Mouse (Mus musculus) MEL (cell line): ENCODE results near the gene Amz2.

Experiments
- CTCF ChIP-seq, 3 experiments: IDR thresholded peaks in 2 of 3; conservative IDR thresholded peaks in 1 of 3; 2 replicates each; pipeline ENCODE4 v1.5.1; 2011 to 2012; ENCODE audit warnings: low read length in 3 of 3, low read depth in 2 of 3, mild to moderate bottlenecking in 2 of 3, improper control_type of control experiment in 1 of 3, inconsistent platforms in 1 of 3, mixed read lengths in 1 of 3, moderate library complexity in 1 of 3; ENCODE audit not compliant: control insufficient read depth in 1 of 3, insufficient read depth in 1 of 3, poor library complexity in 1 of 3, severe bottlenecking in 1 of 3
- HCFC1 ChIP-seq: IDR thresholded peaks from 2 replicates; pipeline ENCODE4 v1.6.1; 2012; ENCODE audit warnings: low read depth, mild to moderate bottlenecking, inconsistent platforms, low read length, improper control_type of control experiment, moderate library complexity
- JUND ChIP-seq: IDR thresholded peaks from 2 replicates; pipeline ENCODE4 v1.6.1; 2011; ENCODE audit warnings: low read depth, mild to moderate bottlenecking, improper control_type of control experiment, low read length
- NRF1 ChIP-seq: IDR thresholded peaks from 2 replicates; pipeline ENCODE4 v1.6.1; 2014; ENCODE audit warnings: low read depth, mild to moderate bottlenecking, inconsistent platforms, low read length, improper control_type of control experiment, moderate library complexity; ENCODE audit not compliant: poor library complexity, insufficient read depth, severe bottlenecking
- TAL1 ChIP-seq: IDR thresholded peaks from 2 replicates; pipeline ENCODE4 v1.6.1; 2012; ENCODE audit warnings: mild to moderate bottlenecking, inconsistent platforms, low read length, moderate library complexity, mixed read lengths
- USF2 ChIP-seq, 2 experiments: IDR thresholded peaks; 2 replicates each; pipeline ENCODE4 v1.6.1; 2011 to 2012; ENCODE audit warnings: improper control_type of control experiment in 2 of 2, low read length in 2 of 2, borderline replicate concordance in 1 of 2, inconsistent platforms in 1 of 2, low read depth in 1 of 2, mild to moderate bottlenecking in 1 of 2; ENCODE audit not compliant: insufficient read depth in 1 of 2
- ZC3H11A ChIP-seq: IDR thresholded peaks from 2 replicates; pipeline ENCODE4 v1.6.1; 2012; ENCODE audit warnings: low read depth, mild to moderate bottlenecking, inconsistent platforms, low read length, improper control_type of control experiment

GRCm38 (mm10) chr11:109423294-109423693 lies 2.5 kb upstream of the Amz2 start:
- TF ChIP-seq CTCF (IDR thresholded peaks at IDR 0.05 in 2 of 3, conservative IDR thresholded peaks at IDR 0.05 in 1 of 3; ENCODE audit: control insufficient read depth in 1 of 3, insufficient read depth in 1 of 3, low read depth in 2 of 3, low read length in 3 of 3, poor library complexity in 1 of 3, severe bottlenecking in 1 of 3) (no peak), NRF1 (no peak), USF2 (IDR thresholded peaks at IDR 0.05; ENCODE audit: borderline replicate concordance in 1 of 2, insufficient read depth in 1 of 2, low read depth in 1 of 2, low read length in 2 of 2) (no peak), JUND (no peak), HCFC1 (no peak), ZC3H11A (no peak), TAL1 (no peak)
